Mouse (Mus musculus) layer of hippocampus, adult 11-12 months (tissue): ENCODE data around the gene Eif2b4.

ENCODE experiments used
- DNase-seq: peaks from one replicate; pipeline ENCODE4 v3.0.0; 2022; ENCODE audit warnings: low spot score

Gene Eif2b4

GRCm38 (mm10) chr5:31154152-31154553 is 39.1 kb downstream of the Eif2b4 start, which contains the start of gene Mpv17:
TSS of gene Mpv17 (minus strand) at chr5:31154251.
- peak; percentile 84 for DNase-seq

- DNase-seq, result no peak
Measured at GRCm38 (mm10) chr5:31153516-31154151, 39.6 kb downstream of the Eif2b4 start.

DNA sequence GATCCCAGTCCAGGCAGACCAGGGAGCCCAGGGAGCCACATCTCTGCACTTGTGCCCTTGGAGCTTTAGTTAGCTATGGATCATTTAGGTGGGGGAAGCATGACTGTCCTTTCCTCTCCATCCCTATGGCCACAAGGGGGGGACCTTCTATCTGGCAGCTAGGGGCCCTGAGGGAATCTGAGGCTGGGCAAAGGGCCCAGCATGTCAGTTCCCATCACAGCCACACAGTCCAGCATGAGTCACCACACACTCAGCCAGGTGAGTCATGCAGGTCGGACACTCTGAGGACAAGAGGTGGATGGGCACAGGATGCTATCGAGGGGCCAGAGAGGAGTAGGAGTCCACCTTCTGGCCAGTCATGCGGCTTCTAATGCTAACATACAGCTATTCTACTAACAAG is 41.5 kb downstream of the Eif2b4 start:
- DNase-seq, result no peak

DNA sequence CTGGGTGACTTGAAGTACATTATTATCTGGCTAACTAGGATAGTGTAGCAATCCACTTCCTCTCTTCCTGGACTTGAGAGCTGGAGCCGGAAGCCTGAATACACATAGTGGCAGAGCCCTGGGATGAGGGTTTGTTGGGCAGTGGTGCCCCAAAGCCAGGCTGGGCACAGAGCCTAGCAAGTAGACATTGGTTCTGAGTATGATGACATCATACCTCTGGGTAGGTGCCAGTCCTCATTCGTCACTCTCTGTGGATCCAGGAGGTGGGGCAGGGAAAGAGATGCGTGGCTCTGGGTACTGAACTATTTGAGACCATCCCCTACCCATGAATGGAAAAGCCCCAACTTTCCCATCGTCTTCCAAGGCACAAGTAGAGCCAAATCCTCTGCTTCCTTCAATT is 43.4 kb downstream of the Eif2b4 start:
- DNase-seq, result no peak

GRCm38 (mm10) chr5:31138968-31139425 is 54.2 kb downstream of the Eif2b4 start:
- no peak for DNase-seq

DNA sequence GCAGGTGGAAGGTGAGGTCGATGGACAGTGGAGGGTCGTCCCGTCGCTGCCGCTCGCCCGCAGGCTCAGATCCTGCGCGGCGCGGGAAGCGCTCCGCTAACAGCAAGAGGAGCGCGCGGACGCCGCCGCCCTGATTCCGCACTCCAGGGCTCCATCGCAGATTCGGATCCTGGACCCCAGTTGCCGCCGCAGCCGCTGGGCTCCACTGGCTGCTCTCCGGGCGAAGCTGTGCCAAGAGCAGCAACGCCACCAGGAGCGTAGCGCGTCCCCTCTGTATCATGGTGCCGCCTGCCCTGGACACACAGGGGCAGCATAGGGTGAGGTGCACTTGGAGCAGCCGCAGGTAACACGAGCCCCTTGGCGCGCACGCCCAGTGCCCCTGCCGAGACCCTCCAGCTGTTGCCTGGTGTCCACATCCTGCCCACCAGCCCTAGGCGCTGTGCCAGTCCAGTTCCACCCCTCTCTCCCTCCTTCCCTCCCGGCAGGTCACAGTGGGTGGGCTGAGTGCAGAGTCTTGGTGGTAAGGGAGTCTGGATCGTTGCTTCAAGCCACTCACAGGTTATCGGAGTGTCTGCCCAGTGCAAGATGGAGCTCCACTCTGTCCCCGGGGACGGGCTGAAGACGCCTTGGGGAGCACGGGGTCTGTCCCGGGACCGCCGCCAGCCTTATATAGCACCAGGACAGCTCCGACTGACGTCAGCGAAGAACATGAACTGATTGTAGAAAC is 54.8 kb downstream of the Eif2b4 start, which contains the start of gene Ucn:
Gene Ucn, minus strand, starts transcription at position 589 of the 727 bp plus-strand sequence.
- DNase-seq, result no peak

- no peak for DNase-seq
Measured at GRCm38 (mm10) chr5:31137658-31138057, 55.6 kb downstream of the Eif2b4 start.
